Mouse (Mus musculus) liver, embryonic 12.5 days (tissue): ENCODE measurements around the gene Ilvbl. TPM values are rescaled to one million over a fixed set of nuclear protein-coding genes. Genes with fewer than 3 reads are reported as not detected.
A peak's percentile ranks its signal among the peaks of the same experiment; 100 is the strongest.
"Not testable (repeated sequence)": the region's sequence is repeated elsewhere in the genome, so short reads cannot be mapped to it uniquely, and the experiment has no call there.

Experiments used
- ATAC-seq: fragments of 200-750 bp; cut with Nextera tagmentation; 2 replicates; pipeline ENCODE4 v1.8.0; 2017; ENCODE audit warnings: moderate number of reproducible peaks, mild to moderate bottlenecking, moderate library complexity
- H3K27ac ChIP-seq: fragments of 300-500 bp; sonication (generic); 2 replicates; pipeline ENCODE4 v1.5.1; 2016; ENCODE audit warnings: mild to moderate bottlenecking
- H3K27me3 ChIP-seq: fragments of 300-500 bp; sonication (generic); replicated peaks from 2 replicates; pipeline ENCODE4 v1.6.1; 2016; ENCODE audit warnings: mild to moderate bottlenecking, moderate library complexity
- H3K36me3 ChIP-seq: fragments of 300-500 bp; sonication (generic); 2 replicates; pipeline ENCODE4 v1.6.1; 2016; ENCODE audit warnings: mild to moderate bottlenecking, moderate library complexity
- H3K4me1 ChIP-seq: fragments of 300-500 bp; sonication (generic); 2 replicates; pipeline ENCODE4 v1.6.1; 2016
- H3K4me2 ChIP-seq: fragments of 300-500 bp; sonication (generic); 2 replicates; pipeline ENCODE4 v1.6.1; 2016; ENCODE audit warnings: mild to moderate bottlenecking, moderate library complexity
- H3K4me3 ChIP-seq: fragments of 300-500 bp; sonication (generic); 2 replicates; pipeline ENCODE4 v1.5.1; 2016; ENCODE audit warnings: mild to moderate bottlenecking, moderate library complexity
- H3K9ac ChIP-seq: fragments of 300-500 bp; sonication (generic); 2 replicates; pipeline ENCODE4 v1.6.1; 2016; ENCODE audit warnings: mild to moderate bottlenecking, moderate library complexity
- H3K9me3 ChIP-seq: fragments of 300-500 bp; sonication (generic); replicated peaks from 2 replicates; pipeline ENCODE4 v1.6.1; 2016; ENCODE audit warnings: mild to moderate bottlenecking, moderate library complexity
- WGBS: fragments of 180-500 bp; shearing (Covaris S2); methylation state at CpG from one replicate; pipeline ENCODE4 v1.1.7; 2016; ENCODE audit not compliant: insufficient replicate concordance; 5-methylcytosine and 5-hydroxymethylcytosine counted together
- polyA plus RNA-seq: library from polyadenylated mRNA; unstranded; fragments of >200 nt; fragmentation: Nextera tagmentation; extraction: Ambion mirVana; gene quantifications from 2 replicates; pipeline ENCODE4 v1.2.1, GENCODE M21; 2016

Ilvbl gene
- polyA plus RNA-seq = 15.8 and 21.1 TPM in 2 replicates

DNA sequence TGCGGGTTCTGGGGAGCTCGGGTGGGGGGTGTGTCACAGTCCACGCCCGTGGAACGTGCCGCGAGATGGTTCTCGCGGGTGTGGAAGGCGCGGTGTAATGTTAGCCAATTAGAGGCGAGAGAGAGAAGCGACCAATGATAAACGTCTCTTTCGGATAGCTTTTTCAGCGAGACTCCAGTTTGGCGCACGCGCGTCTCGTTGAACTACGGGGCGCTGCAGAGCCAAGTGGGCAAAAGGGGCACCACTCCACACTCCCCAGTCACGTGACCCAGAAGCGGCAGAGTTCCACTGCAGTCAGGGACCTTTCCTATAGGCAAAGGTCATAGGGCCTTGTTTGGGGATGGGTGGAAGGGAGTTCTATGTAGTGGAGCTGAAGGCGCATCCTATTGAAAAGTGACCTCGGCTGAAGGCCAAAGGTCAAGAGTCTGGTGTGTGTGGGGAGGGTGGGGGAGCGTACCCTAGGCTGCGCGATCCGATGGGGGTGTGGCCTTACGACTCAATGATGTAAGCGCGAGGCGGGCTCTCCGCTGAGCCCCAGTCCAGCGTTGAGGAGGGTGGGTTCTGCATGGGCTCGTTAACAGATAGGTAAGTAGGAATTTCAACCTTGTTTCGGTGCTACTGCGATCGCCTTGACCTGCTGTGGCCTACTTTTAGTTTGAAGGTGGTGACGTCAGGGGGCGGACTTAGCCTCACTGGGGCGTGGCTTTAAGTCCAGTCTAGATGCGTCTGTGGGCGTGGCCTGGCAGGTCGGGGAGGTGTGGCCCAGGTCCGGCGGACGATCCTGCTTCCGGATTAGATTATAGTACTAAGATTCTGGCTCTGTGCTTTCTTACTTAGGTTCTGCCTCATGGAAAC, at the start of gene Ilvbl:
Gene Ilvbl, plus strand, starts transcription at position 97 of the 855 bp plus-strand sequence.
- Histone ChIP-seq H3K9me3 (no peaks in the 10 kb centered on the region), H3K4me2 (peak within 1 kb of the TSS; percentile 82), H3K36me3 (peaks cover 28% of the 10 kb centered on the region), H3K9ac (peak within 1 kb of the TSS; percentile 77), H3K4me1 (peaks cover 30% of the 10 kb centered on the region), H3K27ac (peak within 1 kb of the TSS; percentile 90), H3K27me3 (no peaks in the 10 kb centered on the region; the same call in 1 of the 2 replicates), H3K4me3 (peak within 1 kb of the TSS; percentile 70)
- ATAC-seq = peak; percentile 87
- WGBS = under 1% methylated on average over 51 of the region's 51 CpGs

- not testable (repeated sequence) for H3K9ac ChIP-seq, H3K4me3 ChIP-seq, H3K27ac ChIP-seq, H3K4me1 ChIP-seq, ATAC-seq, H3K36me3 ChIP-seq, H3K9me3 ChIP-seq, H3K27me3 ChIP-seq, H3K4me2 ChIP-seq
- 42% methylated on average over 3 of the region's 3 CpGs for WGBS
These were observed 49.1 kb upstream of the Ilvbl start for GRCm38 (mm10) chr10:78525071-78525470.

- Histone ChIP-seq H3K27me3 (no peaks in the 10 kb centered on the region), H3K4me1 (no peaks in the 10 kb centered on the region), H3K4me3 (no peak overlapping the region), H3K4me2 (no peak overlapping the region), H3K9ac (no peak overlapping the region), H3K9me3 (no peaks in the 10 kb centered on the region), H3K27ac (no peak overlapping the region), H3K36me3 (no peaks in the 10 kb centered on the region)
- ATAC-seq = no peak
- WGBS = 44% methylated on average over 4 of the region's 4 CpGs
These were observed 48.6 kb upstream of the Ilvbl start for GRCm38 (mm10) chr10:78525511-78525910.

DNA sequence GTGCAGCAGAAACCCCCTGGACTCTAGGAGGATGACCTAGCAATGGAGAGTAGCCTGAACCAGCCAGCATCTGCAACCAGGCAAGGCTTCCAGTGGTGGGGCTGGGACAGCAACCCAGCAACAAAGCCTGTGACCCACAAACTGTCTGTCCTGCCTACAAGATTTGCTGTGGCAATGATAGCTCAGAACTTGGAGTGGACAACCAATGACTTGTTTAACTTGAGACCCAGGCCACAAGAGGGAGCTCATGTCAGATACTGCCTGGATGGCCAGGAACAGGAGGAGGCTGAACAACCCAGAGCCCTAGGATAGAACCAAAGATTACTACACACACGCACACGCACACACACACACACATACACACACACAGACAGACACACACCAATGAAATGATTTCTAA, 33.2 kb upstream of the Ilvbl start:
- Histone ChIP-seq H3K4me3 (no peak overlapping the region), H3K9me3 (no peaks in the 10 kb centered on the region), H3K27me3 (peaks cover 4% of the 10 kb centered on the region; the same call in 1 of the 2 replicates), H3K9ac (no peak overlapping the region), H3K27ac (no peak overlapping the region), H3K4me2 (no peak overlapping the region), H3K4me1 (no peaks in the 10 kb centered on the region), H3K36me3 (no peaks in the 10 kb centered on the region)
- 54% methylated on average over 2 of the region's 2 CpGs for WGBS
- no peak for ATAC-seq

GRCm38 (mm10) chr10:78565070-78565469, 9.1 kb upstream of the Ilvbl start:
- WGBS = 93% methylated on average over 1 of the region's 1 CpGs
- Histone ChIP-seq H3K9ac (no peak overlapping the region), H3K4me3 (no peak overlapping the region), H3K36me3 (no peaks in the 10 kb centered on the region), H3K9me3 (no peaks in the 10 kb centered on the region), H3K4me1 (no peaks in the 10 kb centered on the region), H3K4me2 (no peak overlapping the region), H3K27ac (no peak overlapping the region), H3K27me3 (no peaks in the 10 kb centered on the region)
- ATAC-seq = no peak

- H3K9ac ChIP-seq = no peak overlapping the region
- peaks cover 7% of the 10 kb centered on the region for H3K4me1 ChIP-seq
- ATAC-seq = no peak
- H3K4me3 ChIP-seq = no peak overlapping the region
- WGBS = 70% methylated on average over 3 of the region's 3 CpGs
- H3K9me3 ChIP-seq = no peaks in the 10 kb centered on the region
- no peak overlapping the region for H3K4me2 ChIP-seq
- no peaks in the 10 kb centered on the region for H3K36me3 ChIP-seq
- H3K27ac ChIP-seq = no peak overlapping the region
- no peaks in the 10 kb centered on the region; the same call in 1 of the 2 replicates for H3K27me3 ChIP-seq
These were observed 5.0 kb upstream of the Ilvbl start for GRCm38 (mm10) chr10:78569191-78569590.

GRCm38 (mm10) chr10:78569686-78570085, 4.5 kb upstream of the Ilvbl start:
- H3K9ac ChIP-seq = no peak overlapping the region
- H3K36me3 ChIP-seq = no peaks in the 10 kb centered on the region
- no peaks in the 10 kb centered on the region for H3K9me3 ChIP-seq
- H3K4me3 ChIP-seq = no peak overlapping the region
- H3K4me2 ChIP-seq = no peak overlapping the region
- peaks cover 7% of the 10 kb centered on the region for H3K4me1 ChIP-seq
- no peak overlapping the region for H3K27ac ChIP-seq
- no peak for ATAC-seq
- 51% methylated on average over 3 of the region's 3 CpGs for WGBS
- no peaks in the 10 kb centered on the region; the same call in 1 of the 2 replicates for H3K27me3 ChIP-seq

DNA sequence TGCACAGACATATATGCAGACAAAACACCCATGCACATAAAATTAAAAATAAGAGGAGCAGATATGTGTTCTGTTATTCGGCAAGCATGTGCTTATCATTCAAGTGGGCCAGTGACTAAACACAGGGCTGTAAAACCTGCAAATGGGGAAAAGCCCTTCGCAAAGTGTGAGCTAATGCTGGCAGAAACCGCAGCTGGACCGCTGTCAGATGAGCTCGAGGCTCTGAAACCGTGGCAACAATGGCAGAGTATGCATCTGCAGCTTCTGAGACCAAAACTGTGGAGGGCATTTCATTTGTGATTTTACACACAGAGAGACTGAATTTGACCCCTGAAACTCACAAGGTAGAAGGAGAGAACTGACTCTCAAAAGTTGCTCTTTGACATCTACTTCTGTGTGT, 3.7 kb upstream of the Ilvbl start:
- no peak for ATAC-seq
- Histone ChIP-seq H3K4me2 (no peak overlapping the region), H3K9ac (no peak overlapping the region), H3K9me3 (no peaks in the 10 kb centered on the region), H3K27me3 (no peaks in the 10 kb centered on the region; the same call in 1 of the 2 replicates), H3K27ac (no peak overlapping the region), H3K36me3 (no peaks in the 10 kb centered on the region), H3K4me1 (peaks cover 12% of the 10 kb centered on the region), H3K4me3 (no peak overlapping the region)
- 63% methylated on average over 6 of the region's 6 CpGs for WGBS

GRCm38 (mm10) chr10:78570897-78571296, 3.2 kb upstream of the Ilvbl start:
- H3K4me3 ChIP-seq = no peak overlapping the region
- no peak overlapping the region for H3K27ac ChIP-seq
- no peak overlapping the region for H3K4me2 ChIP-seq
- ATAC-seq = no peak
- 51% methylated on average over 2 of the region's 2 CpGs for WGBS
- H3K9ac ChIP-seq = no peak overlapping the region
- H3K9me3 ChIP-seq = no peaks in the 10 kb centered on the region
- no peaks in the 10 kb centered on the region for H3K36me3 ChIP-seq
- no peaks in the 10 kb centered on the region; the same call in 1 of the 2 replicates for H3K27me3 ChIP-seq
- peaks cover 16% of the 10 kb centered on the region for H3K4me1 ChIP-seq

DNA sequence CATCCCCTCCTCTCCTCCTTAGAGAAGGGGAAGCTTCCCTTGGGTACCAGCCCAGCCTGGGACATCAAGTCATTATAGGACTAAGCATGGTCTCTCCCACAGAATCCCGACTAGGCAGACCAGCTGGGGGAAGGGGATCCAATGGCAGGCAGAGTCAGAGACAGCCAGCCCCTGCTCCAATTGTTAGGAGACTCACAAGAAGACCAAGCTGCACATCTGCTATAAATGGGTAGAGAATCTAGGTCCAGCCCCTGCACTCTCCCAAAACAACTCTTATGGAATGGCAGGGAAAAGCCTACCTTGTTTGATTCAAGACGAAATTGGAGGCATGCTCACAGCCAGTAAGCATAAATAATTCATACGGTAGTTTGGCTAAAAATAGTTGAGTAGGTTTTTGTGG, 920 bp upstream of the Ilvbl start:
- 69% methylated on average over 3 of the region's 3 CpGs for WGBS
- H3K4me2 ChIP-seq = no peak overlapping the region
- peaks cover 30% of the 10 kb centered on the region for H3K4me1 ChIP-seq
- H3K36me3 ChIP-seq = peaks cover 15% of the 10 kb centered on the region
- no peak overlapping the region for H3K27ac ChIP-seq
- H3K27me3 ChIP-seq = no peaks in the 10 kb centered on the region; the same call in 1 of the 2 replicates
- H3K9ac ChIP-seq = no peak overlapping the region
- no peak overlapping the region for H3K4me3 ChIP-seq
- H3K9me3 ChIP-seq = no peaks in the 10 kb centered on the region
- ATAC-seq = no peak

- WGBS = 8% methylated on average over 13 of the region's 13 CpGs
- ATAC-seq = peak; percentile 49
- Histone ChIP-seq H3K4me1 (peaks cover 30% of the 10 kb centered on the region), H3K27me3 (no peaks in the 10 kb centered on the region; the same call in 1 of the 2 replicates), H3K9ac (peak overlapping the region; percentile 77), H3K4me2 (peak overlapping the region; percentile 82), H3K4me3 (peak overlapping the region; percentile 70), H3K36me3 (peaks cover 34% of the 10 kb centered on the region), H3K27ac (peak overlapping the region; percentile 90), H3K9me3 (no peaks in the 10 kb centered on the region)
These were observed 1.0 kb downstream of the Ilvbl start for GRCm38 (mm10) chr10:78575105-78575632.

GRCm38 (mm10) chr10:78575690-78576089, 1.5 kb downstream of the Ilvbl start:
- Histone ChIP-seq H3K27ac (peak overlapping the region; percentile 90; the same call in 1 of the 2 replicates), H3K9me3 (no peaks in the 10 kb centered on the region), H3K36me3 (peaks cover 39% of the 10 kb centered on the region), H3K4me2 (peak overlapping the region; percentile 82), H3K4me1 (peaks cover 30% of the 10 kb centered on the region), H3K9ac (peak overlapping the region; percentile 77), H3K27me3 (no peaks in the 10 kb centered on the region), H3K4me3 (peak overlapping the region; percentile 70)
- 73% methylated on average over 2 of the region's 2 CpGs for WGBS
- no peak for ATAC-seq
